Mouse (Mus musculus) heart, adult 8-10 months (tissue): ENCODE measurements around the gene Gramd1c. TPM values are rescaled to one million over a fixed set of nuclear protein-coding genes. Genes with fewer than 3 reads are reported as not detected.

Experiments
- DNase-seq: peaks from one replicate; pipeline ENCODE4 v3.0.0; 2022; ENCODE audit warnings: low spot score
- total RNA-seq, 4 experiments: library from RNA; stranded (reverse); gene quantifications; 2 replicates each; pipeline ENCODE4 v1.2.4; 2022

Gramd1c gene
- total RNA-seq, 4 experiments from 2014 or later = 0.35 to 0.79 (median 0.62) TPM

- no peak for DNase-seq
These were observed 44.8 kb downstream of the Gramd1c start for GRCm38 (mm10) chr16:44018372-44018771.

- DNase-seq = no peak
These were observed 45.4 kb downstream of the Gramd1c start for GRCm38 (mm10) chr16:44017707-44018106.

- DNase-seq = no peak
These were observed 47.0 kb downstream of the Gramd1c start for GRCm38 (mm10) chr16:44016164-44016563.

GRCm38 (mm10) chr16:44015416-44016158, 47.6 kb downstream of the Gramd1c start:
- DNase-seq = no peak

GRCm38 (mm10) chr16:44011010-44011409, 52.1 kb downstream of the Gramd1c start:
- no peak for DNase-seq

GRCm38 (mm10) chr16:44002086-44002485, 61.1 kb downstream of the Gramd1c start:
- no peak for DNase-seq

- DNase-seq = no peak
These were observed 63.6 kb downstream of the Gramd1c start for GRCm38 (mm10) chr16:43999541-43999940.

- no peak for DNase-seq
These were observed 64.0 kb downstream of the Gramd1c start for GRCm38 (mm10) chr16:43999111-43999510.

GRCm38 (mm10) chr16:43994623-43995022, 68.5 kb downstream of the Gramd1c start:
- no peak for DNase-seq

- DNase-seq = no peak
These were observed 76.8 kb downstream of the Gramd1c start for GRCm38 (mm10) chr16:43986299-43986698.

GRCm38 (mm10) chr16:43980110-43980609, 83.0 kb downstream of the Gramd1c start:
- no peak for DNase-seq

GRCm38 (mm10) chr16:43979328-43980109, 83.6 kb downstream of the Gramd1c start, which contains the start of gene Zdhhc23:
TSS of gene Zdhhc23 (minus strand) at chr16:43979791.
- no peak for DNase-seq

- DNase-seq = no peak
These were observed 84.2 kb downstream of the Gramd1c start for GRCm38 (mm10) chr16:43979010-43979327.

GRCm38 (mm10) chr16:43973606-43974220, 89.4 kb downstream of the Gramd1c start:
- DNase-seq = no peak

GRCm38 (mm10) chr16:43973147-43973546, 90.0 kb downstream of the Gramd1c start:
- no peak for DNase-seq

GRCm38 (mm10) chr16:43972391-43972790, 90.8 kb downstream of the Gramd1c start:
- DNase-seq = no peak

GRCm38 (mm10) chr16:43971741-43972140, 91.4 kb downstream of the Gramd1c start:
- no peak for DNase-seq

- DNase-seq = no peak
These were observed 92.0 kb downstream of the Gramd1c start for GRCm38 (mm10) chr16:43971189-43971588.

- no peak for DNase-seq
These were observed 92.7 kb downstream of the Gramd1c start for GRCm38 (mm10) chr16:43970426-43970825.

- DNase-seq = peak; percentile 28
These were observed 97.3 kb downstream of the Gramd1c start for GRCm38 (mm10) chr16:43965781-43966389.

- DNase-seq = no peak
These were observed 99.4 kb downstream of the Gramd1c start for GRCm38 (mm10) chr16:43963780-43964179.

- no peak for DNase-seq
These were observed 99.9 kb downstream of the Gramd1c start for GRCm38 (mm10) chr16:43963291-43963690.
